Mouse (Mus musculus) kidney, adult 9 months (tissue): ENCODE data around the gene Grk6.

Experiments used
- DNase-seq: peaks from one replicate; pipeline ENCODE4 v3.0.0; 2022

Grk6 gene

GRCm38 (mm10) chr13:55465830-55466440 lies 21.1 kb downstream of the Grk6 start:
- no peak for DNase-seq

DNA sequence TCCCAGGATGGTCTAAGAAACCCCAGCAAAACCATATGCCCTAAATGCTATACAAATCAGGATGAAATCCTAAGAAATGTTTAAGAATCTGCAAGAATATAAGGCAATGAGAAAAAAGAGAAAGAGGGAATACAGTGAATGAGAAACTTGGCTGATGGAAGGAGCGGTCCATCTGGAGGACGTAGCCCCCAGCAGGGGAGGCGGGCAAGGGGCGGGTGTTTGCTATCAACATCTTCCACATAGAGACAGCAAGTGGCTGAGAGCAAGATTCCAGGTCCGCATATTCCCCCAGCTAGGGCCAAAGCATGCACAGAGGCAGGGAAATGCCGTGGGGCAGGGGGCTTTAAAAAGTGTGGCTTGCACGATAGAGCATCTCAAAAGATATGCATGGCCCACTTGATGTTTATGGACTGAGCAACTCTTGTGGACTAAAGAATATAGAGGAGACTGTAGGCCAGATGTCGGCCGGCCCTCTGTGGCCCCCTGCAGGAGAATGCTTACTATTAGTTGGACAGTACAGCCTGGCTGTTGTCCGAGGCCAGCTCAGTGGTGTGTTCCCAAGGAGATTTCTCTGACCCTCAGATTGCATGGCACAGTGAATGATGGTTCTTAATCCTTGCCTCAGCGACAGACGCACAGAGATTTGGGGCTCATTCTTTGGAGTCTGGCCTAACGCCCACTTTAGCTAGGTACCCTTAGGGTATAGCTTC lies 24.1 kb downstream of the Grk6 start:
- DNase-seq: no peak

- DNase-seq: no peak
Observed at GRCm38 (mm10) chr13:55470372-55470771, 25.5 kb downstream of the Grk6 start.

DNA sequence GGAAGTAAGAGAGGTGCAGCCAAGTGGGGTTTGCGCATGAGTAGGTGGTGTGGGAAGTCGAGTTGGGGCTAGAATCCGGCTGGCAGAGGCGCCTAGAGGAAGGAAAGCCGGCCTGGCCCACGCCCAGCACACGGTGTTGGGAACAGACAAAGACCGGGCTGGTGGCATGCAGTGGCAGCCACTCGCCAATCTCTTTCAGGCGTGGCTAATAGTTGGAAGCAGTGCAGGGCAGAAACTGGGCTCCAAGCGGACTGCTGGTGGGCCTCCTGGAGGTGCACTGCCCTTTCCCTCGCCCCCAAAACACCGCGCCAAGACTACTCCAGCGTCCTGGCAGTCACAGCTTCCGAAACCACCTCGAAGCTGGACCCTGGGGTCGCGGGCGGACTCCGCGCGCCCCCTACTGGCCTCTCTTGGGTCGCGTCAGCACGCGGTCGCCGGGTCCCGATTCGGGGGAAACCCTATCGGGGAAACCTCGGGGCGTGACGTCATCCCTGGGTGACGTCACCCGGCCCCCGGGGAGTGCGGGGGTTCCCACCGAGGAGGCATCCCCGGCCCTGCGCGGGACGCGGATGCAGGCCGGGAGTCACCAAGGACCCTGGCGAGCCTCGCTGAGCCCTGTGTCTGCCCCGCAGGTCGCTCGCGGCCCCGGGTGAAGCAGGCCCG lies 26.4 kb downstream of the Grk6 start:
- peak; percentile 79 for DNase-seq

GRCm38 (mm10) chr13:55471819-55472131 lies 26.9 kb downstream of the Grk6 start:
- no peak for DNase-seq

- DNase-seq: no peak
Observed at GRCm38 (mm10) chr13:55472132-55473022, 27.5 kb downstream of the Grk6 start.

- no peak for DNase-seq
Observed at GRCm38 (mm10) chr13:55473076-55473831, 28.4 kb downstream of the Grk6 start.

DNA sequence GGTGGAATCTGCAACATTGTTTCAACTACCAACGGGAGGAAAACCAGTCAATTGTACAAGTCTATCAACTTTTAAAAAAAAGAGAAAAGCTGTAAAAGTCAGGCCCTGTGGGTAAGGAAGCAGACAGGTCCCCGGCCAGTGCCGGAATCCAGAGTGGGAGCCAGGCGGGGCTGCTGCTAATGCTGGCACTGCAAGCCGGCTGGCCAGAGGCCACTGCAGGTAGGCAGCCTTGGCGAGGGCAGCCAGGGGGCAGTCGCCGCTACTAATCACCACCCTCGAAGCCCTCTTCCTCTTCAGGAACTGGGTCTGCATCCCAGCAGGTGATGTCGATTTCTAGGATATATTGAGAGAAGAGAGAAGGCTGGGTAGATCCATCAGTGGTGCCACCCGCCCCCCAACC lies 29.1 kb downstream of the Grk6 start:
- DNase-seq: no peak

- DNase-seq: no peak
Observed at GRCm38 (mm10) chr13:55474621-55475069, 29.8 kb downstream of the Grk6 start.

- no peak for DNase-seq
Observed at GRCm38 (mm10) chr13:55475750-55476149, 30.9 kb downstream of the Grk6 start.

GRCm38 (mm10) chr13:55476256-55476655 lies 31.4 kb downstream of the Grk6 start:
- no peak for DNase-seq

DNA sequence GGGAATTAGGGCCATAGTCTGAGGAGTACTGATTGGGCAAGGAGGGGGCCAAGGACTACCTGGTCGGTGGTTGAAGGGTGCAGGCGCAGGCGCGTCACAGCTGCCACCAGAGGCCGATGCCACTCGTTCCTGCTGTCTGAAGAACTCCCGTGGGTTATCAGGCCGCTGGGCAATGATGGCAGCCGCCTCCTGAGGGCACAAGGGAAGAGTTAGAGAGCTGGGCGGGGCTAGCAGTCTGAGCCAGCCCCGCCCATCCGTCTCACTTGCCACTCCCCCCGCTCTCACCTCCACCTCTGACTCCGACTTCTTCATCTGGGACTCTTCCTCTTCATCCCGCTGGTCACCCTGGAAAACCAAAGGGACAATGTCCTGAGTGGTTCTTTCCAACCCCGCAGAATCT lies 32.6 kb downstream of the Grk6 start:
- DNase-seq: no peak

DNA sequence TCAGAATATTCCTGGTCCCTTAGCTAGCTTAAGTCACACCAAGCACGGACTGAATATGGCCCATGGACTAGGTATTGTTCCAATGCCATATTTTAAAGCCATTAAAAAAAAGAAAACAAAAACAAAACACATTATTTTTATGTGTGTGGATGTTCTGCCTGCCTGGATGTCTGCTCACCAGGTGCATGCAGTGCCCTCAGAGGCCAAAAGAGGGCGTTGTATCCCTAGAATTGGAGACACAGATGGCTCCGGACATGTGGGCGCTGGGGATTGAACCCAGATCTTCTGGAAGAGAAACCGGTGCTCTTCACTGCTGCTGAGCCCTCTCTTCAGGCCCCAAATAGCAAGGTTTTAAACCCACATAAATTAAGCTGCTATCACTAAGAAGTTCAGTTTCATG lies 33.2 kb downstream of the Grk6 start:
- peak; percentile 55 for DNase-seq

- DNase-seq: no peak
Observed at GRCm38 (mm10) chr13:55479008-55479407, 34.1 kb downstream of the Grk6 start.

DNA sequence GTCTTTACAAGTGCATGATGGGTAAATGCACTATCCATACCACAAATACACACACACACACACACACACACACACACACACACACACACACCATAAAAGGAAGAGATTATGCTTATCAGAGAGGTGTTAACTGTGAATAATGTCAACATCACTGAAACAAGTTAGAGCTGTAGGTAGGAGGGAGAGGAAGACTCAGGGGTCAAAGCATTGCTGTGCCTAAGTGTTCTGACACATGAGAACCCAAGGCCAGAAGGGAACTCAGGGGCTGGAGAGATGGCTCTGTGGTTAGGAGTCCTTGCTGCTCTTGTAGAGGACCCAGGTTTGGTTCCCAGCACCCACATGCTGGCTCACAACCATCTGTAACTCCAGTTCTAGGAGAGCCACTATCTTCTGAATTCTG lies 35.1 kb downstream of the Grk6 start:
- DNase-seq: no peak

- no peak for DNase-seq
Observed at GRCm38 (mm10) chr13:55482542-55482941, 37.7 kb downstream of the Grk6 start.

DNA sequence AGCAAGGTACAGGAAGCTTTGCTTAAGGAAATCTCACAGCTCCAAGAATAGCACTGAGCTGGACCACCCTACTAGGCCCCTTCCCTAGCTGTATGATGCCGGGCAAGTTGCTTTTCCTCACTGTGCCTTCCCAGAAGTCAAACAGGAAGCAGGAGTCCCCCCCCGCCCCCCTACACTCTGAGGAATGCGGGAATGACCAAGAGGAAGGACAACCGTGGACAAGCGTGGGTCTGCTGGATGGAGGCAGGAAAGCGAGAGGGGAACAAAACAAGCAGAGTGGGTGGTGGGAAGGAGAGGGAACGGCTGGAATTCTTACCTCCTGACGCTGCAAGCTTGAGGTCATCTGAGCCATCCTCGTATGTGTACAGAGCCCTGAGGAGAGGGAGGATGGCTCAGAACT lies 38.2 kb downstream of the Grk6 start:
- no peak for DNase-seq

GRCm38 (mm10) chr13:55483593-55483992 lies 38.7 kb downstream of the Grk6 start:
- DNase-seq: no peak

GRCm38 (mm10) chr13:55484520-55485088 lies 39.7 kb downstream of the Grk6 start:
- no peak for DNase-seq

- no peak for DNase-seq
Observed at GRCm38 (mm10) chr13:55486029-55486794, 41.3 kb downstream of the Grk6 start.

DNA sequence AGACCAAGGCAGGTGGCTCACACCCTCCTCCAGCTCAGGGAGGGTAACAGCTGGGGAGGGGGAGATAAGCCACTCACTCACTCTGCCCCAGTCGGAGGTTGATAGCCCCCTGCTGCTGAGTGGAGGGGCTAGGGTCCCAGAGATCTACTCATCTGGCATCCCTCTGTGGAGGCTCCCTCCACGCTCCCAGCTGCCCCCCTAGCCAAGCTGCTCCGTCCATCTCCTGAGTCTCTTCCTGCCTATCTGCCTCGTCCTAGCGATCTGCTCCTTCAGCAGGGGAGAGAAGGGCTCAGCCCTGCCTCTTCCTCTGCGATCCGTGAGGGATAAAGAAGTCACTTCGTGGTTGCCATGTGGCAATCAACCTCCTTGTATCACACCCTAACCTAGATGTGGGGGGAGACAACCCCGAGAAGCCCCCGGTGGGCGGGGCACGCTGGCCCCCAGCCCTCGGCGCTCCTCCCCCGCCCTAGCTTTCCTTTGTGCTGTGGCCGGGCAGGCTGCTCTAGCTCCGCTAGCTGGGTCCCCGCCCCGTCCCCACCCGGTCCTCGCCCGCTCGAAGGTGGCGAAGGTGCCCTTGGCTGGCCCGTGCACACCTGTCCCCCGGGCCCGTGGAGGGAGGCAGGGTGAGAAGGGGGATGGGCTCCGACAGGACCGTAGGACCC lies 42.2 kb downstream of the Grk6 start:
- no peak for DNase-seq
